Mouse (Mus musculus): Measurements from ENCODE around the gene Snrnp25. TPM values are rescaled to one million over a fixed set of nuclear protein-coding genes. Genes with fewer than 3 reads are reported as not detected.

Snrnp25 gene
- polyA plus RNA-seq, 1 experiment from 2014 or later = 107 TPM

- H3K36me3 ChIP-seq = no peaks in the 10 kb centered on the region
- no peaks in the 10 kb centered on the region for H3K9me3 ChIP-seq (replicated peaks)
- no peaks in the 10 kb centered on the region for H3K27me3 ChIP-seq (ENCODE audit: low read depth, poor library complexity, severe bottlenecking)
- no peak overlapping the region for H3K4me3 ChIP-seq
- DNase-seq (ENCODE audit: low spot score) = no peak
- no peaks in the 10 kb centered on the region for H3K4me1 ChIP-seq
- H3K27ac ChIP-seq (replicated peaks) = no peak overlapping the region
- WGBS = 90% methylated on average over 8 of the region's 8 CpGs
Observed at GRCm38 (mm10) chr11:32184469-32184868, 20.7 kb upstream of the Snrnp25 start.

GRCm38 (mm10) chr11:32186031-32186430 lies 19.2 kb upstream of the Snrnp25 start:
- WGBS = 87% methylated on average over 3 of the region's 3 CpGs
- Histone ChIP-seq H3K9me3 (replicated peaks) (no peaks in the 10 kb centered on the region), H3K36me3 (no peaks in the 10 kb centered on the region), H3K4me1 (peaks cover 5% of the 10 kb centered on the region; the same call in 1 of the 2 replicates), H3K4me3 (no peak overlapping the region), H3K27ac (replicated peaks) (no peak overlapping the region), H3K27me3 (ENCODE audit: low read depth, poor library complexity, severe bottlenecking) (no peaks in the 10 kb centered on the region)
- DNase-seq (ENCODE audit: low spot score) = no peak

- no peaks in the 10 kb centered on the region for H3K27me3 ChIP-seq (ENCODE audit: low read depth, poor library complexity, severe bottlenecking)
- H3K9me3 ChIP-seq (replicated peaks) = no peaks in the 10 kb centered on the region
- no peak for DNase-seq (ENCODE audit: low spot score)
- 85% methylated on average over 4 of the region's 4 CpGs for WGBS
- no peak overlapping the region for H3K4me3 ChIP-seq
- H3K4me1 ChIP-seq = peaks cover 5% of the 10 kb centered on the region; the same call in 1 of the 2 replicates
- no peak overlapping the region for H3K27ac ChIP-seq (replicated peaks)
- no peaks in the 10 kb centered on the region for H3K36me3 ChIP-seq
Observed at GRCm38 (mm10) chr11:32187256-32187655, 18.0 kb upstream of the Snrnp25 start.

- WGBS = 87% methylated on average over 12 of the region's 12 CpGs
- no peaks in the 10 kb centered on the region for H3K9me3 ChIP-seq (replicated peaks)
- H3K27me3 ChIP-seq (ENCODE audit: low read depth, poor library complexity, severe bottlenecking) = no peaks in the 10 kb centered on the region
- no peak for DNase-seq (ENCODE audit: low spot score)
- H3K27ac ChIP-seq (replicated peaks) = no peak overlapping the region
- H3K36me3 ChIP-seq = no peaks in the 10 kb centered on the region
- H3K4me3 ChIP-seq = no peak overlapping the region
- H3K4me1 ChIP-seq = peaks cover 5% of the 10 kb centered on the region; the same call in 1 of the 2 replicates
Observed at GRCm38 (mm10) chr11:32188881-32189280, 16.3 kb upstream of the Snrnp25 start.

GRCm38 (mm10) chr11:32189434-32189833 lies 15.8 kb upstream of the Snrnp25 start:
- Histone ChIP-seq H3K27ac (replicated peaks) (no peak overlapping the region), H3K27me3 (ENCODE audit: low read depth, poor library complexity, severe bottlenecking) (0 out of 2 replicates have a peak, but pooled peaks cover 1% of the 10 kb centered on the region), H3K4me3 (no peak overlapping the region), H3K9me3 (replicated peaks) (no peaks in the 10 kb centered on the region), H3K4me1 (peaks cover 5% of the 10 kb centered on the region; the same call in 1 of the 2 replicates), H3K36me3 (no peaks in the 10 kb centered on the region)
- WGBS = 69% methylated on average over 5 of the region's 5 CpGs
- no peak for DNase-seq (ENCODE audit: low spot score)

- DNase-seq (ENCODE audit: low spot score) = no peak
- Histone ChIP-seq H3K9me3 (replicated peaks) (no peaks in the 10 kb centered on the region), H3K4me3 (no peak overlapping the region), H3K27me3 (ENCODE audit: low read depth, poor library complexity, severe bottlenecking) (peaks cover 8% of the 10 kb centered on the region), H3K36me3 (no peaks in the 10 kb centered on the region), H3K27ac (replicated peaks) (no peak overlapping the region; the same call in 1 of the 2 replicates), H3K4me1 (peaks cover 7% of the 10 kb centered on the region; the same call in 1 of the 2 replicates)
- WGBS = 88% methylated on average over 9 of the region's 9 CpGs
Observed at GRCm38 (mm10) chr11:32190119-32190518, 15.1 kb upstream of the Snrnp25 start.

- Histone ChIP-seq H3K27me3 (ENCODE audit: low read depth, poor library complexity, severe bottlenecking) (peaks cover 10% of the 10 kb centered on the region), H3K36me3 (no peaks in the 10 kb centered on the region), H3K9me3 (replicated peaks) (no peaks in the 10 kb centered on the region), H3K27ac (replicated peaks) (no peak overlapping the region; the same call in 1 of the 2 replicates), H3K4me1 (peaks cover 12% of the 10 kb centered on the region), H3K4me3 (no peak overlapping the region)
- WGBS = 77% methylated on average over 13 of the region's 13 CpGs
- DNase-seq (ENCODE audit: low spot score) = no peak
Observed at GRCm38 (mm10) chr11:32190603-32191110, 14.6 kb upstream of the Snrnp25 start.

GRCm38 (mm10) chr11:32193156-32193555 lies 12.1 kb upstream of the Snrnp25 start:
- H3K4me3 ChIP-seq = no peak overlapping the region
- no peaks in the 10 kb centered on the region for H3K36me3 ChIP-seq
- no peak for DNase-seq (ENCODE audit: low spot score)
- no peak overlapping the region for H3K27ac ChIP-seq (replicated peaks)
- H3K27me3 ChIP-seq (ENCODE audit: low read depth, poor library complexity, severe bottlenecking) = peaks cover 14% of the 10 kb centered on the region
- H3K4me1 ChIP-seq = peaks cover 21% of the 10 kb centered on the region
- no peaks in the 10 kb centered on the region for H3K9me3 ChIP-seq (replicated peaks)
- WGBS = 94% methylated on average over 10 of the region's 10 CpGs

GRCm38 (mm10) chr11:32194086-32194485 lies 11.1 kb upstream of the Snrnp25 start:
- Histone ChIP-seq H3K36me3 (no peaks in the 10 kb centered on the region), H3K9me3 (replicated peaks) (no peaks in the 10 kb centered on the region), H3K4me3 (no peak overlapping the region), H3K27ac (replicated peaks) (no peak overlapping the region), H3K27me3 (ENCODE audit: low read depth, poor library complexity, severe bottlenecking) (peaks cover 14% of the 10 kb centered on the region), H3K4me1 (peaks cover 27% of the 10 kb centered on the region)
- 84% methylated on average over 10 of the region's 10 CpGs for WGBS
- DNase-seq (ENCODE audit: low spot score) = no peak

- no peak for DNase-seq (ENCODE audit: low spot score)
- peaks cover 14% of the 10 kb centered on the region for H3K27me3 ChIP-seq (ENCODE audit: low read depth, poor library complexity, severe bottlenecking)
- H3K4me3 ChIP-seq = no peak overlapping the region
- H3K9me3 ChIP-seq (replicated peaks) = no peaks in the 10 kb centered on the region
- 0 out of 2 replicates have a peak overlapping the region, but pooled peaks have one; percentile 39 for H3K27ac ChIP-seq (replicated peaks)
- no peaks in the 10 kb centered on the region for H3K36me3 ChIP-seq
- WGBS = 80% methylated on average over 5 of the region's 5 CpGs
- H3K4me1 ChIP-seq = peaks cover 31% of the 10 kb centered on the region
Observed at GRCm38 (mm10) chr11:32194626-32195025, 10.6 kb upstream of the Snrnp25 start.

GRCm38 (mm10) chr11:32195867-32196540 lies 9.2 kb upstream of the Snrnp25 start:
- Histone ChIP-seq H3K4me3 (no peak overlapping the region), H3K9me3 (replicated peaks) (no peaks in the 10 kb centered on the region), H3K27me3 (ENCODE audit: low read depth, poor library complexity, severe bottlenecking) (peaks cover 14% of the 10 kb centered on the region), H3K36me3 (no peaks in the 10 kb centered on the region), H3K27ac (replicated peaks) (peak overlapping the region; percentile 49; the same call in 1 of the 2 replicates), H3K4me1 (peaks cover 25% of the 10 kb centered on the region)
- no peak for DNase-seq (ENCODE audit: low spot score)
- WGBS = 23% methylated on average over 11 of the region's 11 CpGs

GRCm38 (mm10) chr11:32196727-32197126 lies 8.5 kb upstream of the Snrnp25 start:
- Histone ChIP-seq H3K9me3 (replicated peaks) (no peaks in the 10 kb centered on the region), H3K27ac (replicated peaks) (no peak overlapping the region), H3K4me1 (peaks cover 25% of the 10 kb centered on the region), H3K4me3 (no peak overlapping the region), H3K36me3 (no peaks in the 10 kb centered on the region), H3K27me3 (ENCODE audit: low read depth, poor library complexity, severe bottlenecking) (peaks cover 14% of the 10 kb centered on the region)
- no peak for DNase-seq (ENCODE audit: low spot score)
- WGBS = 82% methylated on average over 6 of the region's 6 CpGs

- no peaks in the 10 kb centered on the region for H3K9me3 ChIP-seq (replicated peaks)
- no peak for DNase-seq (ENCODE audit: low spot score)
- 66% methylated on average over 3 of the region's 3 CpGs for WGBS
- H3K36me3 ChIP-seq = no peaks in the 10 kb centered on the region
- peaks cover 25% of the 10 kb centered on the region for H3K4me1 ChIP-seq
- H3K27ac ChIP-seq (replicated peaks) = no peak overlapping the region
- peaks cover 14% of the 10 kb centered on the region for H3K27me3 ChIP-seq (ENCODE audit: low read depth, poor library complexity, severe bottlenecking)
- no peak overlapping the region for H3K4me3 ChIP-seq
Observed at GRCm38 (mm10) chr11:32197766-32198165, 7.4 kb upstream of the Snrnp25 start.

Data from midbrain, embryonic 10.5 days (tissue).